Mouse (Mus musculus): ENCODE results near the gene Cxcl3. TPM values are rescaled to one million over a fixed set of nuclear protein-coding genes. Genes with fewer than 3 reads are reported as not detected.
"Not testable (repeated sequence)": the region's sequence is repeated elsewhere in the genome, so short reads cannot be mapped to it uniquely, and the experiment has no call there.

Cxcl3 gene
- total RNA-seq, 2 experiments from 2014 or later, result not detected

DNA sequence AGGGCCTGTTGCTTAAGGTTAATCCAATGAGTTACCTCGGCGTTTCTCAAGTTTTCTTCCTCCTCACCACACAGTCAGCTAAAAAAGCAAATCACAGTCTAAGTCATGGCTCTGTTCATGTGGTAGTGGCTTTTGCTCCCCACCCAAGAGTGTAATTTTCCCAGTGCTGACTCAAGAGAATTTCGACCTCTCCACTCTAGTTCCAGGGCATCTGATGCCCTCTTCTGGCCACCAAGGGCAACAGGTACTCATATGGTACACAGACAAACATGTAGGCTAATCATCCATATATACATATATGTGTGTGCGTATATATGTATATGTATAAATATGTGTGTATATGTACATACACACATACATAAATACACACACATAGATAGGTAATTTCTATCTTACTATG, 2.2 kb downstream of the Cxcl3 start:
- intact Hi-C loops (cut with DNase I), result loop anchor here (10.0 kb wide), 1 partner anchor 123 kb away; no protein-coding TSS in a partner anchor
- no peak for DNase-seq (ENCODE audit: low spot score in 2 of 2)

DNA sequence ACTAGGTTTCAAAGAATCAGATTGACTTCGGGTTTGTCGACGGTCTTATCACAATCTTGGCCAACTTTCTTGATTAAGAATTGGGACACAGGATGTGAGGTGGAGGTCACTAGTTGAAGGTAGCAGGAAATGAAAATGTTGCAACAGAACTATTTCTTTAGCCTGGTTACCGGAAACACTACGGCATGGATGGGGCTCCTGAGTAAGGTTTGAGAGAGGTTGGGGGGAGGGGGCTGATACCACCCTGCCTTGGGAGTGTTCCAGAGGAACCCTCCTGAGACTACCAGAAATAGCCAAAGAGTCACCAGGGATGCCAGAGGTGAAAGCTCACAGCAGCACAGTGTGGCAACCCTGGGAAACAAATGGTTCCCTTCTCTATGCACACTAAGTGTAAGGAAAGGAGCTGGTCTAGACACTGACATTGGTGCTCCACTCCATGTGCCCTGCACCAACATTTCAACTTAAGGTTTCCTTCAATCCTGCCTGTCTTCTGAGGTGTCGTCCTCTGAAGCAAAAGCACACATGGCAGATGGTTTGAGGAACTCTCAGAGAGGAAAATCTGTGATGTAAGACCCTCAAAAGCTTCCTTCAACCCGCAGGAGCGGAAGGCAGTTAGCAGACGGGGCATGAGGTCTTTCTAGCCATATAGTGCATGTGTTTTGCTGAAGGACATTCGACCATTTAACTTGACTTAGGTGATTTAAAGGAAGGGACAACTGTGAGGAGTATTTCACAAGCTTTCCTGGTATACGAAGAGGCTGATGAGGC, 3.6 kb downstream of the Cxcl3 start:
- DNase-seq (ENCODE audit: low spot score in 2 of 2), result no peak
- intact Hi-C loops (cut with DNase I), result loop anchor here (10.0 kb wide), 1 partner anchor 125 kb away; no protein-coding TSS in a partner anchor

DNA sequence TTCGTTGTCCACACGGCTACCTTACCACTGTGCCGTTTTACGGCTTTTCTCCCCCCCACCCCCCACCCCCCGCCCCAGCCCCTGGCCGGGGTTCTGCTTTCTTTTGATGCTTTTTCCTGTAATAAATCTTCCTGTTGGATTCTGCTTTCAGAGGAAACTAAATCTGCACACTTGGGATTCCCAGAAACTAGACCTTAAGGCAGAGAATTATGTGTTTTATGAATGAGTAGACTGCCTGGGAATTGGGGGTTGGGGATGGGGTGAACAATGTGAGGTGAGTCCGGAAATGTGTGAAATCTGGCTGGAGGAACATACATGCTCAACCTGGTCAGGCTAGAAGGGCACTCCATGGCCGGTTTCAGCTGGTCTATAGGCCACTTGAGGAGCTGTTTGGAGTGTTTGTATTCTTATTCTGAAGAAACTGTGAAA, 4.2 kb downstream of the Cxcl3 start:
- intact Hi-C loops (cut with DNase I), result no loop called here
- no peak for DNase-seq (ENCODE audit: low spot score in 2 of 2)

GRCm38 (mm10) chr5:90794195-90794625, 8.3 kb downstream of the Cxcl3 start, which contains the start of gene Cxcl15:
Gene Cxcl15 (plus strand): TSS chr5:90794534.
- intact Hi-C loops (cut with DNase I), result no loop called here
- DNase-seq (ENCODE audit: low spot score in 2 of 2), result no peak

- intact Hi-C loops (cut with DNase I); DNase-seq (ENCODE audit: low spot score in 2 of 2): not testable (repeated sequence)
Measured at GRCm38 (mm10) chr5:90795392-90795791, 9.5 kb downstream of the Cxcl3 start.

GRCm38 (mm10) chr5:90804574-90804973, 18.7 kb downstream of the Cxcl3 start:
- intact Hi-C loops (cut with DNase I), result no loop called here

GRCm38 (mm10) chr5:90806050-90806449, 20.1 kb downstream of the Cxcl3 start:
- intact Hi-C loops (cut with DNase I), result no loop called here
- no peak for DNase-seq (ENCODE audit: low spot score in 2 of 2)

More at GRCm38 (mm10) chr5:90804574-90804973, 18.7 kb downstream of the Cxcl3 start:
- DNase-seq (ENCODE audit: low spot score in 2 of 2), result no peak

DNA sequence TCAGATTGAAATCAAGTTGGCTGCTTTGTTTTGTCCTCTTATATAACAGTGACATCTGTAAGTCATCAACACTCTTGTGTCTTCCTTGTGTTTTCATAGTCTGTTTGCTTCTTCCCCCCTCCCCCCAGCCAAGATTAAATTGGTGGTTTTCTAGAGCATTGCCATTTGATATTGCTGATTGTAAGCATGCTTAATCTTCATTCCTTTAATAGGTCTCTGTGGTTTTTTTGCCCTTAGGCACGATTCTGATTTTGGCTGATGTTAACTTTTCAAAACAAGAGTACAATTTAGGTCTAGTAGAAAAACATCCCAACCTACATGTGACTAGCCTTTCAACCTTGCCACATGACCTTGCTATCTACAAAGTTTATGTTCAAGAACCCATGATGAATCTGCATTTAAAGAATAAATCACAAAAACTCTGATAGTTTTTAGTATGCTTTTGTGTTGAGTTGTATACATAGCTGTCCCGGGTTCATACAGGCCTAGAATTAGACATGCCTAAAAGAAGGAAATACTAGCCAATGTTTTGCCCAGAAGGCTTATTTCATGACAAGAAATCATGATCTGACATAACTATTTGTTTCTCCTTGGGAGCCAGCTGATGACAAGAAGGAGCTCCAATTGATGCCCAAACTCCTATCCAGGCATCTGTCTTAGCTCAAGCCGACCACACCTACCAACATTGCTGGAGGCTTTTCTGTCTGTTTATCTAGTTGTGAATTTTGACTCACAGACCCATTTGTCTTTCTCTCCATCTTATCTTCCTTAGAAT, 21.5 kb downstream of the Cxcl3 start:
- intact Hi-C loops (cut with DNase I), result no loop called here

GRCm38 (mm10) chr5:90819756-90820155, 33.9 kb downstream of the Cxcl3 start:
- intact Hi-C loops (cut with DNase I), result no loop called here

More for the DNA sequence above, 21.5 kb downstream of the Cxcl3 start:
- no peak for DNase-seq (ENCODE audit: low spot score in 2 of 2)

DNA sequence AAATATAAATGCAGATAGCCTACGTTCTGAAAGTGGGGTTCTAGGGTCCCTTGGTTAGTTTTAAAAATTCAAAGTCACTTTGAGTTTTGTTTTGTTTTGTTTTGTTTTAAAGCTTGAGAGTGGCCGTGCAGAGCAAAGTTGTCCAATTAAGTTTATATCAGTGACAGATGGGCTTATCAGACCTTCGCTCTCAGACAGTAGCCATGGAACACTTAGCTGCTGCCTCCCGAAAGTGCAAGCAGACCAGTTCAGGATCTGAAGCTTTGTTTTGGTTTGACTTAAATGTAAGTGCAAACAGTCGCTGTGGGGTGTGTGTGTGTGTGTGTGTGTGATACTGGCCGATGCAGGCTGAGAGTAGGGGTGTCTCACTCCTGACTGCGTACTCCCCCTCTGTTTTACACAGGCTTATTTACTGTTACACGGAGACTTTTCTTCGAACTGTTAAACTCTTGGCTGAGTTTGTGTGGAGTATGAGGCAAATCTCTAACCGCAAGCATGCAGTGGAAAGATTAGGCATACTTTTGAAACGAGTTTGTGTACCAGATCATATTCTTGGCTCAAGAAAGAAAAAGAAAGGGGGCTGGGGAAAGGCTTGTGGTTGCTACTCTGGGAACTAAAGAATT, 46.4 kb downstream of the Cxcl3 start:
- intact Hi-C loops (cut with DNase I), result no loop called here
- DNase-seq (ENCODE audit: low spot score in 2 of 2), result no peak

More at GRCm38 (mm10) chr5:90819756-90820155, 33.9 kb downstream of the Cxcl3 start:
- no peak for DNase-seq (ENCODE audit: low spot score in 2 of 2)

DNA sequence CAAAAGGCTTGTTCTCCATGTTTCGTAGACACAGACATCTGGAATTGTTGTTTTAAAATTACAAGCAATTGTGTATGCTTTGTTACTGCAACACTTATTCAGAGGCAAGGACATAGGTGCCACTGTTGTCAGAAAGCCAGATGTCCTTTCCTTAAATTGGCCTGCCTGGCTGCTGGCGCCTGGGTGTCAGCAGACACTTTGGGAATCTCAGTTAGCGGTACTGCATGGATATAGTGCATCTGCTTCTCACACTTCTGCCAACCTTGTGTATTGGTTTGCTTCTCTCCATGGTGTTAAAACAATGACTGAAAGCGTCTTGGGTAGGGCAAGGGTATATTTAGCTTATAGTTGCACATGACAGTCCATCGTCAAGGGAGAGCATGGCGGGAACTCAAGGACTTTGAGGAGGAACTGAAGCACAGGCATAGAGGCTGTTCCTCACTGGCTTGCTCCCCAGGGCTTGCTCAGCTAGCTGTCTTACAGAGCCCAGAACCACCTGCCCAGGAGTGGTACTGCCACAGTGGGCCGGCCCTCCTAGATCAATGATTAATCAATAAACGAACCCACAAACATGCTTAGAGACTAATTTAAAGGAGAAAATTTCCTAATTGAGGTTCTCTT, 47.0 kb downstream of the Cxcl3 start:
- intact Hi-C loops (cut with DNase I), result no loop called here
- DNase-seq (ENCODE audit: low spot score in 2 of 2), result no peak

GRCm38 (mm10) chr5:90834436-90834835, 48.5 kb downstream of the Cxcl3 start:
- intact Hi-C loops (cut with DNase I), result no loop called here
- DNase-seq (ENCODE audit: low spot score in 2 of 2), result no peak

DNA sequence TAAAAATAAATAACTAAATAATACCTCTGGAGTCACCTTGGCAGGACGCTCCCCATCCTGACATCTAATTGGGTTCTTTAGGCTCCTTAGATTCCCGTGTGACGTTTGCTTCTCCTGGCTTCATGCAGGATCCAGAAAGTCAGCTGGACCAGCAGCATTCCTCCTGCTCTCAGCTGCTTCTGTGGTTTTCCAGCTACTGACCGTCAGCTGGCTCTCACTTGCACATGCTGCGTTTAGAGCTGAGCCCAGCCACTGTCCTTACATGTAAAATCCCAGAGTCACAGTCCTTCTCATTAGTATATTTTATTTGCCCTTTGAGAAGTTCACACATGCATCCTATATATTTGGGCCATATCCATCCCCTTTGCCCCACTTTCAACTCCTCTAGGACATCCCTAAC, 52.7 kb downstream of the Cxcl3 start:
- intact Hi-C loops (cut with DNase I), result no loop called here
- no peak for DNase-seq (ENCODE audit: low spot score in 2 of 2)

Small RNA genes within 50 kb of the gene (microRNA-seq; reads per million reads assigned to microRNA genes)
- 0 reads per million in 2 experiments for gene Gm24322

Other genes starting within 250 kb of the Cxcl3 start
- under 1 TPM; 0.29 to 0.42 TPM for gene 5830473C10Rik, start 225.0 kb upstream of the Cxcl3 start, total RNA-seq (2021)
- 1 to 10 TPM; 1.0 to 1.7 TPM for gene Rassf6, start 145.4 kb upstream of the Cxcl3 start, total RNA-seq (2021)
- under 1 TPM; 0.22 to 0.27 TPM for gene Cxcl5, start 26.7 kb upstream of the Cxcl3 start, total RNA-seq (2021)
- gene Ppbp, start 17.6 kb upstream of the Cxcl3 start, total RNA-seq (2021), result under 1 TPM in 1 of 2 experiments, not detected in 1; 0.66 TPM
- 1 to 10 TPM; 4.7 to 5.2 TPM for gene Pf4, start 13.7 kb upstream of the Cxcl3 start, total RNA-seq (2021)
- not detected for gene Cxcl15, start 8.4 kb downstream of the Cxcl3 start, total RNA-seq (2021)
- under 1 TPM in 1 of 2 experiments, not detected in 1; 0.49 TPM for gene Cxcl1, start 105.1 kb downstream of the Cxcl3 start, total RNA-seq (2021)
- gene Cxcl2, start 117.8 kb downstream of the Cxcl3 start, total RNA-seq (2021), result not detected
- 10 to 100 TPM; 10.7 to 15.7 TPM for gene Mthfd2l, start 145.0 kb downstream of the Cxcl3 start, total RNA-seq (2021)
- not detected for gene Epgn, start 241.4 kb downstream of the Cxcl3 start, total RNA-seq (2021)